Mouse (Mus musculus) ES-E14 (cell line): ENCODE measurements around the gene Trpv2.
A peak's percentile ranks its signal among the peaks of the same experiment; 100 is the strongest.

ENCODE experiments used
- CHD2 ChIP-seq: IDR thresholded peaks from 2 replicates; pipeline ENCODE4 v1.6.1; 2014; ENCODE audit warnings: mild to moderate bottlenecking, low read depth, low read length, inconsistent platforms
- HCFC1 ChIP-seq: IDR thresholded peaks from 2 replicates; pipeline ENCODE4 v1.6.1; 2012; ENCODE audit warnings: low read length, inconsistent platforms, borderline replicate concordance; ENCODE audit not compliant: insufficient read depth
- MAFK ChIP-seq: IDR thresholded peaks from 2 replicates; pipeline ENCODE4 v1.6.1; 2014; ENCODE audit warnings: mild to moderate bottlenecking, low read depth, low read length, inconsistent platforms; ENCODE audit not compliant: insufficient read depth
- ZC3H11A ChIP-seq: IDR thresholded peaks from 2 replicates; pipeline ENCODE4 v1.6.1; 2012; ENCODE audit warnings: low read depth, mild to moderate bottlenecking, inconsistent platforms, low read length, borderline replicate concordance

DNA sequence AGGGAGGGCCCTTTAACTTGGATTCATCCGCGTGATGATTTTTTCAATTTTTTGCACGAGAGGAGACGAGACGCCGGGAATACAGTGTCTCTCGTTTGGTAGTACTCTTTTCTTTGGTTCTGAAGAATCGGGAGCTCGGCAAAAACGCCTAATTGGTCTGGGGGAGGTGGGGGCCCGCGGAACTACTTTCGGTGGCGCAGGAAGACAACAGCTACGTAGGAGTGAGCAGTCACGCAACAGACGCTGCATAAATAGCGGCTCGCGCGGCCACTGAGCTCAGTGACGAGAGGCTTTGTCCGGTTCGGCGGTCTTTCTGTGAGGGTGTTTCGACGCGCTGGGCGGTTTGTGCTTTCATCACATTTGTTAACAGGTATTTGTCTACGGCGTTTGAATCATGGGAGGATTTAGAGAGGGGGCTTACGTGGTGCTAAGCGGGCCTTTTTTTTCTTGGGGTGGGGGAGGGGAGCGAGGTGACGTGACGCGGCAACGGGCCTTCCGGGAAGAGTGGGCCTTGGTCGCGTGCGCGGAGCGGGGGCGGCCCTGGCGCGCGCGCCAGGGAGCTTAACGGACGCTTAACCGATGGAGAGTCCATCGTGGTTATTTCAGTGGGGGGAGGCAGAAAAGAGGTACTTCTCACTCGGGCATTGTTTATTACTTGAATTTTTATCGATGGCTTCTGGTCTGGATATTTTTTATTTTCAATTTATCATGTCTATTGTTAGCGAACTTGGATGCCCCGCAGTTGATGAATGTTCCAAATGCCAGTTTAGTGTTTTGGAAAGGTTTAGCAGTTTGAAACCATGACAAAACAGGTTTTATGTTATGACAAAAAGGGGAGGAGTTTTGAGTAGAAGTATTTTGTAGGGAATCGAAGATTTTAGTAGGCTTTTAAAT lies 22.8 kb upstream of the Trpv2 start:
- TF ChIP-seq MAFK (no peak; the same call in 1 of the 2 replicates), CHD2 (peak; percentile 76), ZC3H11A (no peak), HCFC1 (peak; percentile 63)
